Mouse (Mus musculus) lung, embryonic 15.5 days (tissue): ENCODE measurements around the gene Mrpl21. TPM values are rescaled to one million over a fixed set of nuclear protein-coding genes. Genes with fewer than 3 reads are reported as not detected.

ENCODE experiments used
- microRNA-seq: library from miRNA; unstranded; fragments of <30 nt; microRNA quantifications from one replicate; pipeline ENCODE4, GENCODE M21; 2016
- polyA plus RNA-seq: library from polyadenylated mRNA; unstranded; fragments of >200 nt; fragmentation: Nextera tagmentation; extraction: Ambion mirVana; gene quantifications from 2 replicates; pipeline ENCODE4 v1.2.1, GENCODE M21; 2015

Gene Mrpl21
- polyA plus RNA-seq, 1 experiment from 2014 or later, result 113 TPM

Small RNA genes lying within 50 kb of the gene (microRNA-seq; reads per million reads assigned to microRNA genes)
- gene Mir6984, result not detected

Other genes starting within 250 kb of the Mrpl21 start
- gene Ighmbp2, start 116 bp downstream of the Mrpl21 start, polyA plus RNA-seq, result 10.2 and 10.9 TPM in 2 replicates
- 20.9 and 21.6 TPM in 2 replicates for gene Cpt1a, start 39.4 kb downstream of the Mrpl21 start, polyA plus RNA-seq
- 0.45 and 0.61 TPM in 2 replicates for gene Tesmin, start 106.0 kb downstream of the Mrpl21 start, polyA plus RNA-seq
- gene Gal, start 131.6 kb downstream of the Mrpl21 start, polyA plus RNA-seq, result 0.68 and 1.0 TPM in 2 replicates